Mouse (Mus musculus): Measurements from ENCODE around the gene Dhrs1. TPM values are rescaled to one million over a fixed set of nuclear protein-coding genes. Genes with fewer than 3 reads are reported as not detected.

The Dhrs1 gene
- 10 to 100 TPM; 46.4 to 48.9 TPM for polyA plus RNA-seq (2017; shearing (Covaris generic))

- peak; percentile 64 for ATAC-seq
Measured at GRCm38 (mm10) chr14:55745180-55745860, at the start of gene Dhrs1, which contains the start of gene Nop9. TSS of gene Dhrs1 (minus strand) at chr14:55745690. TSS of gene Nop9 (plus strand) at chr14:55745693.

DNA sequence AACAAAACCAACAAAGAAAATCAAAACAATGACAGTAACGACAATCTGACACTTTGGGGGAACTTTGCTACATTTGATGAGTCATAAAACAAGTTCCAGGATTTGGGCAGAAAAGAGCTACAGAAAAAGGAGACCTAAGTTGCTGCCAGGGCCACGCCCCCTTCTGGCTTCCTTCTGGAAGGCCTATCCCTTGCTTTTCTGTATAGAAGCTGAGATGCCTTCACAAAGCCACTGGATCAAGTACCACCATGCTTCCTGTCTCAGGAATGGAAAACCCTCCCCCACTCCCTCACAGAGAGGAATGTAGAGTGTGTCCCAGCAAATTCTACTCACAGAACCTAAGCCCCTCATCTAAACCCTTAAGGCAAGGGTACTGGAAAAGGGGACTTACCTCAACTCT lies 48.5 kb upstream of the Dhrs1 start:
- no peak for ATAC-seq

GRCm38 (mm10) chr14:55793461-55793860 lies 48.0 kb upstream of the Dhrs1 start:
- no peak for ATAC-seq

DNA sequence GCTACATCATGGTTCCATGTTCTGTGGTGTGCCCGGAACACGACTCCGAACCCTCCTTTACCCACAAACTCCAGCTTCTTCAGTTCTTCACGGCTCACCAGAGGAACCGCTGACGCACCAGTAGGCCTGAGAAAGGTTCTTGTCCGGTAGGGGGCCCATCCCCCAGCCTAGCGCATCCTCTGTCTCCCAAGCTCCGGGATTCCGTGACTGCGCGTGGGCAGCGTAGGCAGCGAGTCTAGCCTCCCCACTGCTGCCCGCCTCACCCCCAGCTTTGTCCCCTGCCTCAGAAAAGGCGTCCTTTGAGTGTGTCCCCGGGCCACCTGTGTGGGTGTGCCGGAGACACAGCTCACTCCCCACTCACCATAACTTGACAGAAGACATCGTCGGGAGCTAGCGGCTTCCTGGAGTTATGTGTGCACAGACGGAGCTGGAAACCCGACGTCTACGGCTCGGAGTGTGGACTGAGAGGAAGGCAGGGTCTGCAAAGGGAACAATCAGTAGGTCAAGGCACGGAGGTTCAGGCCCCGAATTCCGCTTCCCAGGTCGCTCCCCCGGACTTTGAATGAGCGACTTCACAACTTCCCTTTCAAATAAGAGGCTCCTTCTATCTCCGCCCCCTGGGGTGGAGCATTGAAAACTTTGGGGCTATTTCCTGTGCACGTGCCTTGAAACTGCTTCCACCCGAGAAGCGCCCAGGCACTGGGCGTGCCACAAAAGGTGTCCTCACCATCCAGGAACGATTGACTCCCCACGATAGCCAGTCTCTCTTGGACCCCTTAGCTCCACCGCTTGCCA lies 43.0 kb upstream of the Dhrs1 start, which contains the start of gene Ripk3:
TSS of gene Ripk3 (minus strand) at position 610 of the 795 bp plus-strand sequence.
- peak; percentile 95 for ATAC-seq

DNA sequence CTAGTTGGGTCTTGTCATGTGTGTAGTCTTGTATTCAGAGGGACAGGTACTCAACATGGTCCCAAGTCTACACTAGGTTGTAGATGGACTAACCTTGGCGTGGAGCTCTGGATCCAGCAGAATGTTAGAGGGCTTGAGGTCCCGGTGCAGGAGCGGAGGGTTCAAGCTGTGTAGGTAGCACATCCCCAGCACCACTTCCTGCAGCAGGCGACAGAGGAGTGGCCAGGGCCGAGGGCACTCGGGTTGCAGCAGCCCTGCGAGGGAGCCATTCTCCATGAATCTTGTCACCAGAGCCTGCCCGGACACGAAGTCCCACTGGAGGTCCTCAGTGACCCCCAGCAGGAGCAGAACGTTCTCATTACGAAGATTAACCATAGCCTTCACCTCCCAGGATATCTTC lies 42.2 kb upstream of the Dhrs1 start:
- ATAC-seq = no peak

DNA sequence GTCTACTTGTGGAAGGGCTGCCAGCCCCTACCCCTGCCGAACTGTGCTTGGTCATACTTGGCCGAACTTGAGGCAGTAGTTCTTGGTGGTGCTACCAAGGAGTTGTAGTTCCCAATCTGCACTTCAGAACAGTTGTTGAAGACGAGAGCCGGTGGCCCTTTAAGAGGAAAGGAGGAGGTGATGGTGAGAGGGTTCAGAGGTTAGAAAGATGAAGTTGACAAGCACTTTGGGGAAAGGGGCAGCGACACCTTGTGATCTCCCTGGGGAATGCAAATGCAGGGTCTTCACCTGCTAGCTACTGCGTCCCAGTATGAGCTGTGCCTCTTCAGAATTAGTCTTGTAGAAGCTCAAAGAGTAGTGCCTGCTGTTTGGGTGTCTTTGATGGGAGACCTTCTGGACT lies 39.7 kb upstream of the Dhrs1 start:
- ATAC-seq = no peak

GRCm38 (mm10) chr14:55783958-55784235 lies 38.4 kb upstream of the Dhrs1 start, which contains the start of gene Adcy4:
TSS of gene Adcy4 (minus strand) at chr14:55784095.
- no peak for ATAC-seq

DNA sequence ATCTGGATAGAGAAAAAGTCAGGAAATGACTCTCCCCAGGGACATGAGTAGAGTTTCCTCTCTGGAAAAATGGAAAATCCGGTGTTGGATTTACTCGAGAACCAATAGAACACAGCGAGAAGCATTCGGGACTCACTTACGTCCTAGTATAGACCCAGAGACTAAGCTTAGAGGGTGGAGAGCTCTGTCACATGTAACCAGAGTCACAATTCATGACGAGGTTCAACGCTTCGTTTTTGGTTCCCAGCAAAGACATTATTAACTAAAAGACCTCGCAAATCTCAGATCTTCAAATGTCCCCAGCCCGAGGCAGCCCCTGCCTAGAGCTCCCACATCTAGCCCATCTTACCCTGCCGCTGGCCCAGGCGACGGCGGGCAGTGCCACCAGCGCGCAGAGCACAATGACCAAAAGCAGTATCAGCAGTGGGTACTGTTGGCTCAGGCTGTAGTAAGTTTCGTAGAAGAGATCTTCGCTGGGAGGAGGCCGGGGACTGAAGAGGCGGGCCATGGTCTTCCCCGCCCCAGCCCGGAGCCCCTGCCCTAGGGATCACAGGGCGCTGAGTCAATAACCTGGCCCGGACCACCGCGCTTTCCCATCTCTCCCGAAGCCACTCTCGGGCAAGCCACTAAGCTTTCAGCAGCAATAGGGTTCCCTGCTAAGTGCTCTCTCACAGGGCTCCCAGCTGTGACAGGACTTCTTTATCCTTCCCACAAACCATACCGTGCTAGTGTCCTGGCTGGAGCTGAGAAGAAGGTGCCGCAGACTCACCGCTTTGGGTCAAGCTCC lies 37.9 kb upstream of the Dhrs1 start:
- ATAC-seq = no peak

GRCm38 (mm10) chr14:55782361-55782960 lies 37.0 kb upstream of the Dhrs1 start:
- no peak for ATAC-seq

DNA sequence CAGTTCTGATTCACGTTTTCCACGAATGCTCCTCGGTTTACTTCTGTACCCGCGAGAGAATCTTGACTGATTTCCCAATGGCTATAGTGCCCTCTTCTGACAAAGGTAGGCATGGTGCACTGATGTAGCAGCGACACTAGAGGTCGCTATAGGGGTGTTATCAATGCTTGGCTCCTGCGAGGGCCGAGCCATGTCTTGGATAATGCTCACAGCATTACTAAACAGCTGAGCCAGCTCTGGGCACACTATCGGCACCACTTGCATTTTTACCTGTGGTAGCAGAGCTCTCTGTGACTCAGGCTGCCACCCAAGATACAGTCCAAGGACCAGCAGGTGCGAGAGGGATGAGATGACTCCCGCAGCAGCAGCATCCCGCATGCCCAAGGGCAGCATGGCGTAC lies 35.8 kb upstream of the Dhrs1 start:
- peak; percentile 52 for ATAC-seq

GRCm38 (mm10) chr14:55780736-55781135 lies 35.2 kb upstream of the Dhrs1 start:
- ATAC-seq = no peak

DNA sequence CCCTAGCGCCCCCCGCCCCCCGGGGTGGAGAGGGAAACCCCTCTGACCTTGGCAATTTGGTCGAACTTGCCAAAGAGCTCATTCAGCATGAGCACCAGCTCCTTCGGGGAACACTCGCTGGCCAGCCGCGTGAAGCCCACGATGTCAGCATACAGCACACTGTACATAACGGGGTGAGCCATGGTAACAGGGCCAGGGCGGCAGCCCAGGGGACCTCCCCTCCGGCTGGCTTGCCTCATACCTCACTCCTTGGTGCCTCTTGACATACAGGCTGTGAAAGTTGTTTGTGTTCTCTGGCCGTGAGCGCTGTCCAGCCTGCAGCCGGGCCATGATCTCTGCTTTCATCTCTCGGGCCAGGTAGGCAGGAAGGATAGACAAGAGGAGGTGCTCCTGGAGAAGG lies 34.2 kb upstream of the Dhrs1 start:
- no peak for ATAC-seq

DNA sequence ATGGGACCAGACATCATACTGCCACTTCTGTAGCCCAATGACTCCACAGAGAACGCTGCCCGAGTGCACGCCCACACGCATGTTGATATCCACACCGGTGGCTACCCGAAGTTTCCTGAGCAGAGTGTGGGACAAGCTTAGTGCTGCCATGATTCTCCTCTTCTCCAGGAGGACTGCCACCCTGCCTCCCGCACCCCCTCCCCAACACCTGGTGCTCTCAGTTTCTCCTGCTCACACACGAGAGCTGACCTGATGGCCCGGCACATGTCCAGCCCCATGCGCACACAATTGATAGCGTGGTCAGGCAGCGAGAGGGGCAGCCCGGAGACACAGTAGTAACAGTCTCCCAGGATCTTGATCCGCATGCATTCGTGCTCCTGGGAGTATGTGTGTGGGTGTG lies 33.2 kb upstream of the Dhrs1 start:
- no peak for ATAC-seq

GRCm38 (mm10) chr14:55777806-55778205 lies 32.3 kb upstream of the Dhrs1 start:
- no peak for ATAC-seq

DNA sequence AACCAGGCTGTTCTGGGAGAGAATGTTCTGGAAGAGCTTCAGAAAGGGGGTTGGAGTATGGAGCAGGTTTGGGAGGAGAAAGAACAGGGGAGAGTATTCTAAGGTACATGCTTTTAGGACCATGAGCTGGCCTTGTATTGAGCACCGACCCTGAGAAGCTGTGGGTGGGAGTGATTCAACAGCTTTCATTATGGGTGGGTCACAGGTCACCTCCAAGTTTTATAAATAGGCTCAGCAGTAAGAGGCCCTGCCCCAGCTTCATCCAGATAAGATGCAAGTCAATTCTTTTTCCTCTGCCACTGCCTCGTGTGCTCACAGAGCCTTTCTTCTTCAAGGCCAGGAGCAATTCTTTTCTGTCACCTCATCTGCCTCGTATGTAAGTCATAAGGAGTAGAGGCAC lies 31.7 kb upstream of the Dhrs1 start:
- no peak for ATAC-seq

DNA sequence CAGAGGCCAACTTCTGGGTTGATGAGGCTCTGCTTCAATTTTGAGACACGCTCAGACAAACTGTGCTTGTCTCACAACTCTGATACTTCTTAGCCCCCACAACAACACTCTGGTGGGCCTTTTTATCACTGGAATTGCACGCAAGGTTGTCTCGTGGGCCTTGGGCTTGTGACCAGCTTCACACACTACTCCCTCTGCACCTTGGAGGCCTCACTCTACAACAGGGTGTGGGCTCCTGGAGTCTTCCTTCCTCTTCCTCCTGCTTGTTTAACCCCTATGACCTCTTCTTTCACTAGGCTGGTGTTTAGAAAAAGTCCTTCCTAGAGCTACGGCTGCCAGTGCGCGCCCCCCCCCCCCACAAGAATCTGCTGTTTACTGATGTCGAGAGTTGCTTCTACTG lies 31.2 kb upstream of the Dhrs1 start:
- no peak for ATAC-seq

GRCm38 (mm10) chr14:55769087-55769703 lies 23.7 kb upstream of the Dhrs1 start:
- no peak for ATAC-seq

- no peak for ATAC-seq
Measured at GRCm38 (mm10) chr14:55768555-55768954, 23.1 kb upstream of the Dhrs1 start.

- peak; percentile 79 for ATAC-seq
Measured at GRCm38 (mm10) chr14:55767519-55768414, 22.3 kb upstream of the Dhrs1 start.

- ATAC-seq = no peak
Measured at GRCm38 (mm10) chr14:55765696-55766095, 20.2 kb upstream of the Dhrs1 start, which contains the start of gene Ltb4r1. TSS of gene Ltb4r1 (plus strand) at chr14:55765962.

DNA sequence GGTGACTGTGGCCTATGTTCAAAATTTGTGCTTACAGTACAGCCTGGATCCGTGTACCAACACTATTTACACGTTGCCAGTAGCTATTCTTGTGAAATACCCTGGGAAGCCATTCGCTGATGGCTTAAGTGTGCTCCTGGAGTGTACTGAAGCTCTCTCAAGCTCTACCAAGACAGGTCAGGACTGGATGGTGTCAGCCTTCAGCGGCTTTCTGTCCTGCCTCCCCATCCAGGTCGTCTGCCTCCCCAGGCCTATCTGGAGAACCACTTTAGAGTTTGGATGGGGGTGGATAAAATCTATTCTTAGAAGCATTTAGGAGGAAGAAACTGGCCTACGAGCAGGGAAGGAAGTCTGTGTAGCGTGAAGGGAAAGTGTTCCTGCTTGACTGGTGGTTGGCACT lies 17.7 kb upstream of the Dhrs1 start:
- ATAC-seq = no peak

All from activated CD4-positive, CD25-positive, alpha-beta regulatory T cell, adult 4 months (primary cell).